Mouse (Mus musculus): ENCODE results near the gene Gp5. TPM values are rescaled to one million over a fixed set of nuclear protein-coding genes. Genes with fewer than 3 reads are reported as not detected.

Gp5 gene
- total and polyA plus RNA-seq, 2 experiments from 2014 or later = 0.78 to 2.6 TPM

GRCm38 (mm10) chr16:30308616-30309394, 1.8 kb downstream of the Gp5 start:
- Histone ChIP-seq H3K4me1 (ENCODE audit: insufficient read depth, low read length) (peaks cover 6% of the 10 kb centered on the region; the same call in 1 of the 2 replicates), H3K9ac (replicated peaks; ENCODE audit: low read length, poor library complexity, severe bottlenecking) (peak overlapping the region; percentile 48)

DNA sequence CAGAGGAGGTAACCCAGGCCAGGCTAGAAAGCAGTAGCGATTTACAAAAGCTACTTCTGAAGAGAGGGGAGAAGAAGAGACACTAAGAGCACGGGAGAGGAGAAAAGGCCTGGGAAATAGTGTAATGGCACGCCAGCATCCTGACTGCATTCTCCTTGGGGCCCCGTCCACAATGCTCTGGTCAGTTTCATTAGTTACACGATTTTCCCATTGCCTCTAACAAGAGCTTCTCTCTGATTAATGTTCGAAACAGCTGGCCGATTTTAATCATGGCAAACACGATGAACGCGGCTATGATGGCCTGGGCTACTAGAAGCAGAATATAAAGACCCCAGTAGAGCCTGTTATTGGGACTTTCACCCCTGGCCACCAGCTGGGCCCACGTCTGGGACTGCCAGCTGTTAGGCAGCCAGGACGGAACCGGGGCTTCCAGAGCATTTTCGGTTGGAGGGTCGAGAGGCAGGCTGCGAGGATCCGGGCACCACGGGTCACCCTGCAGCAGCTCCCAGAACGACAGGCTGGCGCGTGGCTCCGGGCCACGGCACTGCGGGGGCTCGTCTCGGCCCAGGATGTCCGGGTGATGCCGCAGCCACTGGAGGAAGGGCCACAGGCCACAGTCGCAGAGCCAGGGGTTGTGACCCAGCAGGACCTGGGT, 2.5 kb downstream of the Gp5 start:
- peaks cover 32% of the 10 kb centered on the region for H3K27me3 ChIP-seq (ENCODE audit: insufficient read depth, low read length)
- peak; percentile 4; the same call in 1 of the 2 replicates for ATAC-seq (ENCODE audit: low FRiP score)
- 14% methylated on average over 29 of the region's 29 CpGs for WGBS

More at GRCm38 (mm10) chr16:30308616-30309394, 1.8 kb downstream of the Gp5 start:
- Histone ChIP-seq H3K9me3 (ENCODE audit: low read length) (no peaks in the 10 kb centered on the region), H3K4me2 (ENCODE audit: low read depth, low read length, poor library complexity, severe bottlenecking) (peak overlapping the region; percentile 81), H3K27ac (ENCODE audit: low read depth, low read length) (peak overlapping the region; percentile 38; the same call in 1 of the 2 replicates), H3K4me3 (ENCODE audit: low read depth, low read length) (peak overlapping the region; percentile 55), H3K27me3 (ENCODE audit: insufficient read depth, low read length) (peaks cover 32% of the 10 kb centered on the region), H3K36me3 (ENCODE audit: insufficient read depth, low read length) (no peaks in the 10 kb centered on the region)
- DNase-seq (ENCODE audit: low spot score) (peak; percentile 79), ATAC-seq (ENCODE audit: low FRiP score) (peak; percentile 83)
- WGBS = under 1% methylated on average over 72 of the region's 72 CpGs
- TF ChIP-seq CTCF (IDR thresholded peaks at IDR 0.05) = peak; percentile 54

GRCm38 (mm10) chr16:30307306-30307705, 3.3 kb downstream of the Gp5 start:
- no peak for DNase-seq (ENCODE audit: low spot score)
- Histone ChIP-seq H3K9ac (replicated peaks; ENCODE audit: low read length, poor library complexity, severe bottlenecking) (no peak overlapping the region), H3K4me3 (ENCODE audit: low read depth, low read length) (no peak overlapping the region), H3K4me1 (ENCODE audit: insufficient read depth, low read length) (peaks cover 6% of the 10 kb centered on the region; the same call in 1 of the 2 replicates), H3K27me3 (ENCODE audit: insufficient read depth, low read length) (peaks cover 32% of the 10 kb centered on the region), H3K4me2 (ENCODE audit: low read depth, low read length, poor library complexity, severe bottlenecking) (no peak overlapping the region), H3K9me3 (ENCODE audit: low read length) (no peaks in the 10 kb centered on the region), H3K27ac (ENCODE audit: low read depth, low read length) (no peak overlapping the region), H3K36me3 (ENCODE audit: insufficient read depth, low read length) (no peaks in the 10 kb centered on the region)
- 55% methylated on average over 12 of the region's 12 CpGs for WGBS
- no peak for TF ChIP-seq CTCF (IDR thresholded peaks at IDR 0.05)
- ATAC-seq (ENCODE audit: low FRiP score) = no peak

More for the DNA sequence above, 2.5 kb downstream of the Gp5 start:
- Histone ChIP-seq H3K4me3 (ENCODE audit: low read depth, low read length) (peak overlapping the region; percentile 55), H3K9ac (replicated peaks; ENCODE audit: low read length, poor library complexity, severe bottlenecking) (peak overlapping the region; percentile 48), H3K9me3 (ENCODE audit: low read length) (no peaks in the 10 kb centered on the region), H3K27ac (ENCODE audit: low read depth, low read length) (no peak overlapping the region), H3K4me1 (ENCODE audit: insufficient read depth, low read length) (peaks cover 6% of the 10 kb centered on the region; the same call in 1 of the 2 replicates), H3K4me2 (ENCODE audit: low read depth, low read length, poor library complexity, severe bottlenecking) (peak overlapping the region; percentile 81), H3K36me3 (ENCODE audit: insufficient read depth, low read length) (no peaks in the 10 kb centered on the region)
- TF ChIP-seq CTCF (IDR thresholded peaks at IDR 0.05) = no peak
- DNase-seq (ENCODE audit: low spot score) = no peak

DNA sequence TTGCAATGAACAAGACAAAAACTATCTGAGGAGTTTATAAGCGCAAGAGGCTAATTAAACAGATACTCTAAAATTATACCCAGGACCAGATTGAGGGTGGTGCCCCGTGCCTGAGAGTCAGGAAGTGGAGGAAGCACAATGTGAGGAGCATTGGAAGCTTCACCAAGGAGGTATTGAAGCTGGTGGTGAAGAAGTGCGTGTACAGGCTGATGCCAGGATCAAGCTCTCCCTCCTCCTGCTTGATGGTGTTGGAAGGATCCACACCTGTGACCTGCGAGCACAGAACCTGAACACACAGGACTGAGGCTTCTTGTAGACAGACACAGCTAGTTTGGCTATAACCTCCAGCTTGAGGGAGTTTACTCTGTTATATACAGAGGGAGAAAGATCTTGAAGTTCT, 4.5 kb downstream of the Gp5 start:
- no peaks in the 10 kb centered on the region for H3K36me3 ChIP-seq (ENCODE audit: insufficient read depth, low read length)
- H3K9ac ChIP-seq (replicated peaks; ENCODE audit: low read length, poor library complexity, severe bottlenecking) = no peak overlapping the region
- no peak overlapping the region for H3K4me2 ChIP-seq (ENCODE audit: low read depth, low read length, poor library complexity, severe bottlenecking)
- 87% methylated on average over 4 of the region's 4 CpGs for WGBS
- H3K9me3 ChIP-seq (ENCODE audit: low read length) = no peaks in the 10 kb centered on the region
- no peak overlapping the region for H3K27ac ChIP-seq (ENCODE audit: low read depth, low read length)
- no peak overlapping the region for H3K4me3 ChIP-seq (ENCODE audit: low read depth, low read length)
- peaks cover 6% of the 10 kb centered on the region; the same call in 1 of the 2 replicates for H3K4me1 ChIP-seq (ENCODE audit: insufficient read depth, low read length)
- TF ChIP-seq CTCF (IDR thresholded peaks at IDR 0.05) = no peak
- DNase-seq (ENCODE audit: low spot score) = no peak
- no peak for ATAC-seq (ENCODE audit: low FRiP score)
- peaks cover 24% of the 10 kb centered on the region for H3K27me3 ChIP-seq (ENCODE audit: insufficient read depth, low read length)

DNA sequence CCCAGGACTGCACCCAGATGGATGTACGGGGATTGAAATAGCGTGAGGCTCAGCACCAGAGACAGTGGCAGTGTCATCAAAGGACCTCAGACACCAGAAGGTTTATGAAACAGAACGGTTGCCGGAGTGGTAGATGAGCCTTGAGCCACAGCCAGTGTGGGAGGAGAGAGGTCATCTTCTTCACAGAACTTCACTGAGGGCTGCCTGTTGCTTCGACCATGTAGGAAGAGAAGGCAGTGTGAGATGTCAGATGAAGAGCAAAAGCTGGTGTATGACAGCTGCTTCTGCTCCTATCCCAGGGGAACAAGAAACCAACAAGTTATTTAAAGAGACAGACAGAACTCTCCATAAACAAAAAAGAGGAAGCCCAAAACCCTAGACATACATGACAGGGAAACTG, 6.3 kb downstream of the Gp5 start:
- 77% methylated on average over 5 of the region's 5 CpGs for WGBS

More for the DNA sequence above, 6.3 kb downstream of the Gp5 start:
- TF ChIP-seq CTCF (IDR thresholded peaks at IDR 0.05) = no peak
- no peak overlapping the region for H3K27ac ChIP-seq (ENCODE audit: low read depth, low read length)
- no peak overlapping the region for H3K4me3 ChIP-seq (ENCODE audit: low read depth, low read length)
- no peak for DNase-seq (ENCODE audit: low spot score)
- no peak overlapping the region for H3K9ac ChIP-seq (replicated peaks; ENCODE audit: low read length, poor library complexity, severe bottlenecking)
- no peaks in the 10 kb centered on the region for H3K36me3 ChIP-seq (ENCODE audit: insufficient read depth, low read length)
- no peaks in the 10 kb centered on the region for H3K9me3 ChIP-seq (ENCODE audit: low read length)
- ATAC-seq (ENCODE audit: low FRiP score) = no peak
- peaks cover 6% of the 10 kb centered on the region; the same call in 1 of the 2 replicates for H3K4me1 ChIP-seq (ENCODE audit: insufficient read depth, low read length)
- peaks cover 14% of the 10 kb centered on the region; the same call in 1 of the 2 replicates for H3K27me3 ChIP-seq (ENCODE audit: insufficient read depth, low read length)
- no peak overlapping the region for H3K4me2 ChIP-seq (ENCODE audit: low read depth, low read length, poor library complexity, severe bottlenecking)

Measured in midbrain, postnatal 0 days (tissue).